Mouse (Mus musculus) c-Kit-positive CD71-positive TER-119-positive erythroid progenitor cells, embryonic 14.5 days (primary cell): Measurements from ENCODE around the gene Eps15l1.

Source experiments
- DNase-seq: peaks from one replicate; pipeline ENCODE4 v3.0.0-alpha.2; 2013; ENCODE audit warnings: low spot score

The Eps15l1 gene

DNA sequence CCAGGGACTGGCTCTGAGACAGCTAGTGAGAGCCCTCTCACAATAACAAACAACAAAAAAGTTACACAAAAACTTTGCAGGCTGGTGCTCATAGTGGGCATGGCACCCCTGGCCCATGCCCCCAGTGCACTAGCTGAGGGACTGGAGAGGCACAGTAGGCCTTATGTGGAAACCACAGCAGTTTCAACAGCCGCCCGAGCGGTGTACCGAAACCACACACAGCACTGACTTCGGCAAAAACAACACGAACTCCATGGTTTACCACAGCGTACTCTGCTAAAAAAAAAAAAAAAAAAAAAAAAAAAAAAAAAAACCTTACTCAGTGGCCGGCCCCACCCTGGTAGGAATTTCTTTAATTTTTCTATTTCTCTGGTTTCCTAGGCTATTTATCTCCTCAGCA is 70.5 kb downstream of the Eps15l1 start:
- no peak for DNase-seq

- no peak for DNase-seq
These were observed 71.4 kb downstream of the Eps15l1 start for GRCm38 (mm10) chr8:72349838-72350237.

DNA sequence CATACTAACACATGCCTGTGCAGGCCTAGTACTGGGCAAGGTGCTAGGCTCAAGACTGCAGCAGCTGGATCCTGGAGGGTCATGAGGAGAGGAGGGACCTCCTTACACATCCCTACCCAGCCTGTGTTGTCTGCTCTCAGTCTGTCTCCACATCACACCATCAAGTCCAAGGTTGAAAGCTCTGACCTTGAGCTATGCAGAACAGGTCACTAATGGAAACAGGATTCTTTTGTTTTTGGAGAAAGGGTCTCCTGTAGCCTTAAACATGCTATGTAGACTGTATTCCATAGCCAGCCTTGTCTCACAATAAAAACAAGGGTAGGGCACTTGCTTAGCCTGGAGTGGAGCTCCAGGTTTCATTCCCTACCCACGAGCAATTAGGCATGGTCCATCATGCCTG is 72.3 kb downstream of the Eps15l1 start:
- no peak for DNase-seq

- DNase-seq = no peak
These were observed 73.1 kb downstream of the Eps15l1 start for GRCm38 (mm10) chr8:72348114-72348513.

GRCm38 (mm10) chr8:72347553-72347952 is 73.7 kb downstream of the Eps15l1 start:
- DNase-seq = no peak

DNA sequence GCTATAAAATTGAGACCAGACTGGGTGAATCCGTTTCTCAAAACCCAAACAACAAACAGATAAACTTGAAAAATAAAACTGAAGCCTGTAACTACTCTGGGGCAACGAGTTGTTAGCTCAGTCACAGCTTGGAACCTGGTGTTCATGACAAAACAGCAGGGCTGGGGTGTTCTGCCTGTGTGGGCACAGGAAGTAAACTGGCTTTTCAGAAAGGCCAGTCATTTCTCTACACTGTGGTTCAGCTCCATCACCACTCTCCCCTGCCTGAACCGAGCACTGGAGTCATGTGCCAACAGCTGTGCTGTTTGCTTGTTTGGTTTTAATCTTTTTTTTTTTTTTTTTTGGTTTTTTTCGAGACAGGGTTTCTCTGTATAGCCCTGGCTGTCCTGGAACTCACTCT is 77.5 kb downstream of the Eps15l1 start:
- no peak for DNase-seq

DNA sequence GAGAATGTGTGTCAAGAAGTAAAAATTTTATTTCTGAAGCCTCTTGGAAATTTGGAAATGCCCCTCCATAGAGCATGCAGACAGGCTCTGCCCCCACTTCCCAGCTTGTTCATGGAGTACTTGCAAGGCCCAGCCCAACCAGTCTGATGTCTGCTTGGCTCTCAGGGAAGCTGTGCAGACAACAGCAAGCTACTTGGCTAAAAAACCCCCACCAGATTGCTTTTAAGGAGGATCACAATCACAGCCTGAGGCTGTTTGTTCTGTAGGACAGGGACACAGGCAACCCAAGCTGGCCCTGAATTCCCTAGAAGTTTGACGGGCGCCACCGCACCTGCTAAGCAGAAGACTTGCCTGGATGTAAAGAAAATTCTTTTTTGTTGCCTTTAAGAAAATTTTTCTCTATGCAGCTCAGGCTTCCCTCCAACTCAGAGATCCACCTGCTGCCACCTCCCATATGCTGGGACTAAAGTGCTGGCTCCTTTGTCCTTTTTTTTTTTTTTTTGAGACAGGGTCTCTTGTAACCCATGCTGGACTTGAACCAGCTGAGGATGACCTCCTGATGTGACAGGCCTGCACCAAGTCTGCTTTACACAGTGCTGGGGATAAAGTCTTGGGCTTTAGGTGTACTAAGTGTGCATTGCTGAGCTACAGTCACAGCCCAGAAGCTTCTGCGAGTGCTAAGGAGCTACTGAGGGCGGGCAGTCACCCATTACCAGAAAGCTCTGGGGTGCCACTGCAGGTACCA is 78.5 kb downstream of the Eps15l1 start:
- no peak for DNase-seq

- no peak for DNase-seq
These were observed 84.2 kb downstream of the Eps15l1 start for GRCm38 (mm10) chr8:72337034-72337433.

DNA sequence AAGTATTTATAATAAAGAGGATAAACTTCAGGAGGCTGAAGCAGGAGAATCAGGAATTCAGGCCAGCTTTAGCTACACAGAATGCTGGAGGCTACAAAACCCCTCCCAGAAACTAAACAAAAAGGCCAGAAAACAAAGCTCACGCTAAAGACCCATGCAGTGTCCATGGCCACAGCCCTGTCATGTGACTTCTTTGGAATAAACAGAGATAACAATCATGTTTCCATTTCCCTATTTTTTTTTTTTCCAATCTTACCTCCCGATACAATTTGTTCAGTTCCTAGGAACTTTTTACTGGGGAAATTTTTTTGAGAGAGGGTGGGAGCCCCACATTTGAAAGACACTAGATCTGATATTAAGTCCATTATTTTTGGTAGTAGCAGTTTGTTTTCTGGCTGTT is 85.0 kb downstream of the Eps15l1 start:
- no peak for DNase-seq

DNA sequence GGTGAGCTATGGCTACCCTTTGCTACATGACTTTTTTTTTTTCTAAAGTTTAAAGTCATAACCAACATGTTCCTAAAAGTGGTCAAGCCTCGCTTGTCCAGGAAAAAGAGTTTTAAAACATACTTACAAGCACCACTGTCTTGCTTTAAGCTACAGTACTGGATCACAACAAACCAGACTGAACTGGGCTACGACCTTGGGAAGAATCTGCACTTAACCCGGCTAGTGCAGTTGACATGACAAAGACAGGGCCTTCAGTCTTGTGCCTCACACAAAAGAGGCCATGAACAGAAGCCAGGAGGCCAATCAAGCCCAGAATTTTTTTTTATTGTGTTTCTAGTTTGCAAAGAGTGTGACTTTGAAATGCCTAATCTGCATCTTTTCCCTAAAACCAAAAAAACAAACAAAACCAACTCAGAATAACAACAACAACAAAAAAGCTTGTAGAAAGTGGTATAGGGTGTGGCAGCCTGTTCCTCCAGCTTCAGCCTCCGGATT is 87.1 kb downstream of the Eps15l1 start:
- no peak for DNase-seq

DNA sequence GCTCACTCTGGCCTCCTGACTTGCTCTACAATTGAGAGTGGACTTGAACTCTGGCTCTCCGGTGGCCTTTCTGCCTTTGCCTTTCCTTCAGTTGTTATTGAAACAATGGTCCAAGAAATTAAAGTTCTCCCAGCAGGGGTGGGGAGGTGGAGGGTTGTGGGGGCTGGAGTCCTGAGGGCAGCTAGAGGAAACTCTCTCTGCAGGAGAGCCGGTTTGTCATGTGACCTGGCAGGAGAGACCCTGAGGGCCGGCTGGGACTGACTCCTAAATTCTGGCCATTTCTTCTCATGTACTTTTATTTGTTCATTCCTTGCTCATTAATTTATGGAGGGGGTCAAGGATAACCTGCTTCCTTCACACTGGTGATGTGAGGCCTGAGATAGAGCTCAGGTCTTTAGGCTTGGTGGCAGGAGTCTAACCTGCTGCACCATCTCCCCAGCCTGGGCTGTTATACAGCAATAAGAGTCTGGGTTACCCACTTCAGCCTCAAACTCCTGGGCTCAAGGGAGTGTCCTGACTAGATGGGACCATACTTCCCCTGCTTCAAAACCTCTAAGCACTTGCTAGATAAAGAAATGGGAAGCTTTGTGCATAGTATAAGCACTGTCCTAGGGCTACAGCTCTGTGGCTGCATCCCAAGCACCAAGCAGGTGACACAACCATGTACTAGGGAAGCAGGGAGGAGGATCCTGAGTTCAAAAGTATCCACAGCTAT is 87.7 kb downstream of the Eps15l1 start:
- no peak for DNase-seq

GRCm38 (mm10) chr8:72331631-72332030 is 89.6 kb downstream of the Eps15l1 start:
- DNase-seq = no peak

DNA sequence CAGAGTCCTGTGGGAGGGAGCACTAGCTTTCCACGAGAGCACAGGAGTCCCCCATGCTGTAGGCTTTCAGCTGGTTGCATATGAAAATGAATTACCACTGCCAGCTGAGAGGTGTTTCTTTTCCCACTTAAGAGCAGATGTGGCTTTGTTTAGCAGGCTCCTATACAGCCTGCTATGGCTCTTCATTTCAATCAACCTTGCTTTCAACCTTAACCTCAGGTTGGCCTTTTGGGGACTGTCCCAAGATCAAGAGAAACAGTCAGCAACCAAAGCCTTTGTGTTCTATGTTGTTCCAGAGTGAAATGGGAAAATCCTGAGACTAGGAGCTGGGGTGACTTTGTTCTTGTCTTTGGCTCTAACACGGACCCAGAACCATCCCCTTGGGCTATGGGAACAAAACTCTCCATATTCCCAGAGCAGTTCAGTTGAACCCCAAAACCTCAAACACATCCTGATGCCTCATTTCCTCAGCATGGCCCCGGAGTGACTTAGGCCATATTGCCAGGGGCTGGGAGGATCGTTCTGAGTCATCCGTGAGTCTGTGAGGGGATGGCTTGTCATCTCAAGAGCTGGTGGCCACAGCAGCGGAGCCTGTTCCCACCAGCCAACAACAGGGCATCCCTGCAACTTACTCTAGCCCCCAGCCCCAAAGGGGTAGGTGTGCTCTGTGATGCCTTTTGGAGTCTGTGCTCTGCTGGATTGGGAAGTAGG is 90.3 kb downstream of the Eps15l1 start:
- DNase-seq = no peak

GRCm38 (mm10) chr8:72329116-72329515 is 92.1 kb downstream of the Eps15l1 start:
- no peak for DNase-seq

- no peak for DNase-seq
These were observed 96.6 kb downstream of the Eps15l1 start for GRCm38 (mm10) chr8:72324708-72325107.

DNA sequence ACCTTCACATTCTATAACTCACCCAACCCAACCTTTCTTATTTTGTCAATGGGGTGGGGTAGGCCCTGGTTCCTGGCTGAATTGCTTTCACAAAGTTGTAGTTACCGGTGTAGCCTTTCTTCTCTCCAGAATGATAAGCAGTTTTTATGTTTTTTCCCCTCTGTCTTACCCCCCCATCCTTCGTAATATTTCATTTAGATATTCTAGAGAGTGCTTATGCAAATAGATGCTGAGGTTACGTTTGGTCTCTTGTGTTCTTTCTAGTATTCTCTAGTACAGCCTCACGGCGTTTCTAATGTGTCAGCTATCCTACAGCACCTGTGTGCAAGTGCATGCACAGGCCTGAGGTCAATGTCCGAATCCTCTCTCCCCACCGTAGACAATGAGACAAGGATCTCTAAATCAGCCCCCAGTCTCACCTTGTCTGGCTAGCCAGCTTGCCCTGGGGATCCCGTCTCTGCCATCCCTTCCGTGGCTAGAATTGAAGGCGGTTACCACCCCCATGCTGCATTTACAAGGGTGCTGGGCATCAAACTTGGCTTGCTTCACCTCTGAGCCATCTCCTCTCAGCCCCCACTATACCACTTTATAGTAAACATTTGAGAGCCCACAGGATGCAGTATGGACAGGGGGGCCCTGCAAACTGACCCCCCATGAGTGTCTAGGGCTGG is 97.1 kb downstream of the Eps15l1 start:
- no peak for DNase-seq

GRCm38 (mm10) chr8:72323131-72323725 is 98.0 kb downstream of the Eps15l1 start:
- DNase-seq = no peak

- DNase-seq = no peak
These were observed 98.8 kb downstream of the Eps15l1 start for GRCm38 (mm10) chr8:72322471-72322889.

DNA sequence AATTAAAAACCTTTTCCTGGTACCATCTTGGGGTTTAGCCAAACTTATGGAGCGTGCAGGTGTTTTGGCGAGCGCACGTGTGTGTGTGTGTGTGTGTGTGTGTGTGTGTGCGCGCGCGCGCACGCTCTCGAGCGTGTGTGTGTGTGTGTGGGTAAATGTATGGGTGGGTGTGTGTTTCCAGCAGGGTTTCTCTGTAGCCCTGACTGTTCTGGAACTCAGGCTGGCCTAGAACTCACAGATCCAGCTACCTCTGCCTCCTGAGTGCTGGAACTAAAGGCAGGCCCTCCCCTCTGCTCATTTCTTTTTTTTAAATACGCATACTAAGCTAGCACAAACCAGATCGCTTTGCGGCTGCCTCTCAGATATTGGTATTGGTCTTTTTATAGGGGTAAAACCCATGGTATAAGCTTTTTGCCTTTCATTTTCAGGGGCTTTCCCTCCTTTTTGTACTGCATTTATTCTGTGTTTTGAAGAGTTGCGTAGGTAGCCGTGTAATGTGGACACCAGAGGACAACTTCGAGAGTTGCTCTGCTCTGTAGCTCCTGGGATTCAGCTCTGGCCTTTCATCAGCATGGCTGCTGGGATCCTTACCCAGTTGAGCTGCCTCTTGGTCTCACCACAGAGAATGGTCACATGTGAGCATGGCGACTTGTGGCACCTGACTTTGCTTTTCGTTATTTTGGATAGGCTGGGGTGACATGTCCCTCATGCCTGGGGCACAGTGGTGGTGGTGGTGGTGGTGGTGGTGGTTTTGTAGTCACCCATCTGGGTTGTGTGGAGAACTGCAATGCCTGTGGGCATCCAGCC is 99.4 kb downstream of the Eps15l1 start:
- no peak for DNase-seq

GRCm38 (mm10) chr8:72320803-72321583 is 100.3 kb downstream of the Eps15l1 start:
- no peak for DNase-seq
